Mouse (Mus musculus): ENCODE results near the gene Apbb2.

DNA sequence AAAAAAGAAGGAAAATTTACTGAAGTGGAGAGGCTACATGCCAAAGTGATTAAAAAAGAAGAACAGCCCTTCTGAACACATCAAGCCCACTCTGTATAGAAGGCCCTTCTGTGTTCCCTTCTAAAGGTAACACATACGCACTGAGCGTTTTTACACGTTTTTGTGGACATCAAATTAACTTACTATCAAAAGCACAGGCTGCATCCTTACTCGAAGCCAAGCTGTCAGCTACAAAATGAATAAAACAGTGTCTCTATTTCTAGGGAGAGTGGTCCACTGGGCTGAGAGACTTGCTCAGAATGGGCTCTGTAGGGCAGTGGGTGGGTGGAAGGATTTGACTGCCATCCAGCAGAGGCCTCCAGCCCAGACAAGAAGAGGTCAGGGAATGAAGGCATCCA, 126.0 kb downstream of the Apbb2 start:
- no peak for TF ChIP-seq CTCF (IDR thresholded peaks at IDR 0.05)
- TF ChIP-seq POLR2A (IDR thresholded peaks at IDR 0.05; ENCODE audit: insufficient read depth, low read depth, low read length) = no peak
